Mouse (Mus musculus) C2C12 (cell line): Measurements from ENCODE around the gene R3hdm4. TPM values are rescaled to one million over a fixed set of nuclear protein-coding genes. Genes with fewer than 3 reads are reported as not detected.

Experiments used
- H3K27me3 ChIP-seq: one replicate; pipeline ENCODE4 v1.6.1; 2011; ENCODE audit not compliant: control insufficient read depth, insufficient read depth, insufficient read length
- H3K36me3 ChIP-seq: one replicate; pipeline ENCODE4 v1.6.1; 2011; ENCODE audit not compliant: control insufficient read depth, insufficient read depth
- H3K4me3 ChIP-seq: one replicate; pipeline ENCODE4 v1.5.1; 2011; ENCODE audit warnings: mild to moderate bottlenecking, control low read depth; ENCODE audit not compliant: poor library complexity, insufficient read depth, severe bottlenecking
- H3K79me2 ChIP-seq: one replicate; pipeline ENCODE4 v1.6.1; 2011; ENCODE audit not compliant: control insufficient read depth, insufficient read depth
- H3K79me3 ChIP-seq: one replicate; pipeline ENCODE4 v1.6.1; 2011; ENCODE audit warnings: low read depth, control low read depth
- H3ac ChIP-seq: one replicate; pipeline ENCODE3; 2011; ENCODE audit warnings: low read depth; ENCODE audit not compliant: control insufficient read depth, insufficient read length
- CEBPB ChIP-seq: IDR thresholded peaks from one replicate; pipeline ENCODE4 v1.6.1; 2011; ENCODE audit warnings: low read depth, mild to moderate bottlenecking, control low read depth, moderate library complexity
- CTCF ChIP-seq: IDR thresholded peaks from one replicate; pipeline ENCODE4 v1.5.1; 2011; ENCODE audit not compliant: control insufficient read depth, insufficient read depth, insufficient read length
- FOSL1 ChIP-seq: IDR thresholded peaks from one replicate; pipeline ENCODE4 v1.8.0; 2011; ENCODE audit warnings: mild to moderate bottlenecking, low read length; ENCODE audit not compliant: poor library complexity, insufficient read depth, severe bottlenecking
- MAX ChIP-seq: IDR thresholded peaks from one replicate; pipeline ENCODE4 v1.6.1; 2011; ENCODE audit warnings: mild to moderate bottlenecking, control low read depth
- MYOD1 ChIP-seq: IDR thresholded peaks from one replicate; pipeline ENCODE4 v1.6.1; 2011; ENCODE audit warnings: low read depth; ENCODE audit not compliant: control insufficient read depth, insufficient read length
- MYOG ChIP-seq: IDR thresholded peaks from one replicate; pipeline ENCODE4 v1.6.1; 2011; ENCODE audit not compliant: control insufficient read depth, insufficient read length; ENCODE audit errors: extremely low read depth
- USF1 ChIP-seq: IDR thresholded peaks from one replicate; pipeline ENCODE4 v1.6.1; 2011; ENCODE audit warnings: low read depth, mild to moderate bottlenecking, control low read depth, moderate library complexity
- polyA plus RNA-seq: library from polyadenylated mRNA; unstranded; fragments of >200 nt; fragmentation: generic; extraction: Trizol; gene quantifications from one replicate; pipeline ENCODE4 v1.2.1, GENCODE M21; 2012; ENCODE audit warnings: missing spikeins

Gene R3hdm4
- polyA plus RNA-seq, 1 experiment = 46.7 TPM

DNA sequence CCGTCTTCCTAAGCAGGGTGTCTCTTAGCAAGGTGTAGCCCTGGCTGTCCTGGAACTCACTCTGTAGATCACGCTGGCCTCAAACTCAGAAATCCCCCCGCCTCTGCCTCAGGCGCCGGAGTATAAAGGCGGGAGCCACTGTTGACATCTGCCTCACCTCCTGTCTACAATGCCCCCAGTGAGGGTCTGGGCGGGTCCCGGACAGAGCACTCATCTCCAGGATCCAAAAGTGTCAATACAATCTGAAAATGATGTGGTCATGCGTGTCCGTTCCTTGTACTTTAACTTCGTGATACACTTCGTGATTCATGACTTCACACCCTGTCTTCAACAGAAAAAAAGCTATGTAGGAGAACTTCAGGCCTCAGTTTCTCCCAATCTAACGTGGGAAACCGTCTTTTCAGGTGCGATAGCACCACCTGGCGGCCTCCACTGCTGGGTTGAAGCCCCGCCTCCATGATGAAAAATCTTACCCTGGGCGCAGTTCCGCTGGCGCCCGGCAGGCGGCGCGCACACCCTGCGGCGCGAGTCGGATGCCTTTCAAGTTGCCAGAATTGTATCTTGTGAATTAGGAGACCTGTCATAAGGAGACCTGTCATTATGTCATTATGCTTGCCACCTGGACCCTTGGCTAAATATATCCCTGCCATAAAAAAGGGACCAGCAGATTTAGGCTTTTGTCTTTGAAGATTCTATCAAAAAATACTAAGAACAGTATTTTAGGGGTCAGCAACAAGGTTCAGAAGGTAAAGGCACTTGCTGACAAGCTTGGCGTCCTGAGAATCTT, 4.2 kb upstream of the R3hdm4 start:
- Histone ChIP-seq H3K79me2 (no peaks in the 10 kb centered on the region), H3ac (no peak overlapping the region), H3K79me3 (no peaks in the 10 kb centered on the region), H3K36me3 (no peaks in the 10 kb centered on the region), H3K4me3 (no peak overlapping the region), H3K27me3 (peaks cover 17% of the 10 kb centered on the region)
- TF ChIP-seq MYOD1 (no peak), CEBPB (no peak), MYOG (no peak), CTCF (peak; percentile 98), USF1 (no peak), FOSL1 (no peak), MAX (peak; percentile 22)

DNA sequence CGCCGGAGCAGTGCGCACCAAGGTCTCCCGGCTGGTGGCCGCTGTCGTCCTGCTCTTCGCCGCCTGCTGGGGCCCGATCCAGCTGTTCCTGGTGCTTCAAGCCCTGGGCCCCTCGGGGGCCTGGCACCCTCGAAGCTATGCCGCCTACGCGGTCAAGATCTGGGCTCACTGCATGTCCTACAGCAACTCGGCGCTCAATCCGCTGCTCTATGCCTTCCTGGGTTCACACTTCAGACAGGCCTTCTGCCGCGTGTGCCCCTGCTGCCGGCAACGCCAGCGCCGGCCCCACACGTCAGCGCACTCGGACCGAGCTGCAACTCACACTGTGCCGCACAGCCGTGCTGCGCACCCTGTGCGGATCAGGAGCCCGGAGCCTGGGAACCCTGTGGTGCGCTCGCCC, 564 bp upstream of the R3hdm4 start:
- Histone ChIP-seq H3K27me3 (peaks cover 34% of the 10 kb centered on the region), H3K36me3 (no peaks in the 10 kb centered on the region), H3K4me3 (no peak overlapping the region), H3ac (no peak overlapping the region), H3K79me3 (no peaks in the 10 kb centered on the region), H3K79me2 (peaks cover 1% of the 10 kb centered on the region)
- no peak for TF ChIP-seq MYOD1
- TF ChIP-seq MAX = no peak
- no peak for TF ChIP-seq CEBPB
- TF ChIP-seq USF1 = no peak
- no peak for TF ChIP-seq FOSL1
- TF ChIP-seq CTCF = no peak
- TF ChIP-seq MYOG = no peak

GRCm38 (mm10) chr10:79920056-79920890, 735 bp downstream of the R3hdm4 start:
- peaks cover 34% of the 10 kb centered on the region for H3K27me3 ChIP-seq
- H3K79me2 ChIP-seq = peaks cover 14% of the 10 kb centered on the region
- H3ac ChIP-seq = no peak overlapping the region
- H3K4me3 ChIP-seq = no peak overlapping the region
- TF ChIP-seq CEBPB (no peak), MAX (no peak), FOSL1 (no peak), USF1 (no peak), MYOD1 (no peak), CTCF (no peak), MYOG (no peak)
- H3K36me3 ChIP-seq = no peaks in the 10 kb centered on the region
- H3K79me3 ChIP-seq = peaks cover 2% of the 10 kb centered on the region

DNA sequence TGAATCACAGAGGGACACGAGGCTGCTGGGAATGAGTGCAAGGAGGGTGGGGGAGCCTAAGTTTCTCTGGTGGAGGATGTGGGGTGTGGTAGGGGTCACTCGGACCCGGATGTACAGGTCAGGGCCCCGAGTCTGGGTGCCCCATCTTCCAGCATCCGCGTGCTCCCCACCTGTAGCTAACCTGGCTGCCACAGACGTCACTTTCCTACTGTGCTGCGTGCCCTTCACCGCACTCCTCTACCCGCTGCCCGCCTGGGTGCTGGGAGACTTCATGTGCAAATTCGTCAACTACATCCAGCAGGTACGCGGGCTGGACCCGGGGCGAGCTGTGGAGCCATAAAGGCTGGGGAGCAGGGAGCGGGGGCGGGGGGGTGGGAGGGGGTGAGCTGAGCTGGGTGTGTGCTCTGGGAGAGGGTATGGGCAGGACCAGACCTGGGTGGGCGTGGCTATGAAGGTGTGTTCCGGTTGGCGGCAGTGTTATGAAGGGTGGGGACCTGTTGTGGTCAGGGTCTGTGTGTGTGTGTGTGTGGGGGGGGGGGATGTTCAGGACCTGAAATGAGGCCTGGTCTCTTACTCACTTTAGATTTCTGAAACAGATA, 1.7 kb downstream of the R3hdm4 start:
- Histone ChIP-seq H3K4me3 (no peak overlapping the region), H3K79me2 (peaks cover 24% of the 10 kb centered on the region), H3K36me3 (no peaks in the 10 kb centered on the region), H3K27me3 (peaks cover 34% of the 10 kb centered on the region), H3K79me3 (peaks cover 2% of the 10 kb centered on the region), H3ac (peak overlapping the region; percentile 7)
- TF ChIP-seq FOSL1 = no peak

DNA sequence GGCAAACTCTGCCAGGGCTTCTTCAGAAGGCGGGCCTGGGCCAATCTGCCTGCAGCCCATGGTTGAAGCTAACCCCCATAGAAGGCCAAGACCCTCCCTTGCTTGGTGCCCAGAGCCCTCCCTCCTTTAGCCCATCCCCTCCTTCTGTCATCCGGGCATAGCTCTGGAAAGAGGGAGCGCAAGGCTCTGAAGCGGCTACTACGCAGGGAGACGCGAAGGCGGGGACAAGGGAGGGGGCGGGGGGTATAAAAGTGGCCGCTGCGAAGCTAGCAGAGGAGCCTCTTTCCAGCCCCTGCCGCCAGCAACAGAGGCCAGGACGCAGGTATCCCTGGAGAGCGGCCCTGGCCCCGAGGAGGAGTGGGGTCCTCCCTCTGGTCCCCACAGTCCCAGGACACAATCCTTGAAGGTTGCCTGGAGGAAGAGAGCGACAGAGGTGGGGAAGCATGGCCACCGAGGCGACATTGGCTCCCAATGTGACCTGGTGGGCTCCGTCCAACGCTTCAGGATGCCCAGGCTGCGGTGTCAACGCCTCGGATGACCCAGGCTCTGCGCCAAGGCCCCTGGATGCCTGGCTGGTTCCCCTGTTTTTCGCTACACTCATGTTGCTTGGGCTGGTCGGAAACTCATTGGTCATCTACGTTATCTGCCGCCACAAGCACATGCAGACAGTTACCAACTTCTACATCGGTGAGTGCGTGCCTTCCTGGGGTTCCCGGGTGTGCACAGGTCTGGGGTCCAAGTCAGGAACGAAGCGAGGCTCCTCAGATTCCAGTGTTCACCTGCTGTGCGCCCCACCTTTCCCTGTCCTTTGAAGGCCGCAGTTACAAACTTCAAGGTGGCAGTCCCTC, 2.6 kb downstream of the R3hdm4 start:
- Histone ChIP-seq H3ac (no peak overlapping the region), H3K36me3 (no peaks in the 10 kb centered on the region), H3K79me2 (peaks cover 24% of the 10 kb centered on the region), H3K79me3 (peaks cover 2% of the 10 kb centered on the region), H3K4me3 (no peak overlapping the region), H3K27me3 (peaks cover 34% of the 10 kb centered on the region)
- TF ChIP-seq MYOD1 (no peak), CEBPB (no peak), FOSL1 (no peak), USF1 (no peak), MYOG (no peak), CTCF (no peak), MAX (no peak)
